Mouse (Mus musculus): Measurements from ENCODE around the gene Lrfn1. TPM values are rescaled to one million over a fixed set of nuclear protein-coding genes. Genes with fewer than 3 reads are reported as not detected.

Lrfn1 gene
- polyA plus RNA-seq, 1 experiment from 2014 or later, result 18.8 TPM

DNA sequence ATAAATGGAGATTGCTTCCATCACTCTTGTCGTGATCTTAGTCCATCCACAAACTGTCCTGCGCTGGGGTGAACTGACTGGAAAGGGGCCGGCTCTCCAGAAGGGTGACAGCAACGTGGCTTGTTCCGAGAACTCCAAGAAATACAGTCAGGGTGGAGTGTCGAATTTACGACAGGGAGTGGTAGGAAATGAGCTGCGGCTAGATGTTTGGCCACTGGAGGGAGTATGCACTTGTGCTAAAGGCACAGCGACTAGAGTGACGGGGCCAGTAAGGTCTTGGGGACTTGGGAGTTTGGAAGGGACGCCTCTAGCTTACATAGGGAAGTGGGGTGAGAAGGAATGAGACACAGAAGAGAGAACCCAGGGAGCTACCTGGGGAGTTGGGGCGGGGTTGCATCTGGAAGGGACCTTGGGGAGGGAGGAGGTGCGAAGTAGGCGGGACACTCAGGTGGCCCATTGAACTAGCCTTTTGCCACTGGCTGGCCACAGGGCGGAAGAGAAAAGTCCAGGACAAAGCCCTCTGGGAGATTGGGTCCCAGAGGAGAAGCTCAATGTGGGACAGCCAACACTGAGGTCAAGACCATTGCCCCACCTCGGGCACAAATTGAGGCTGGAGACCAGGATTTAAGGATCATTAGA, 14.7 kb upstream of the Lrfn1 start, which contains the start of gene Gmfg:
Gene Gmfg, plus strand, starts transcription at position 516 of the 639 bp plus-strand sequence.
- no peaks in the 10 kb centered on the region for H3K9me3 ChIP-seq
- H3K4me1 ChIP-seq, result peaks cover 23% of the 10 kb centered on the region
- H3K9ac ChIP-seq, result peak within 1 kb of the TSS; percentile 53
- no peaks in the 10 kb centered on the region for H3K27me3 ChIP-seq (replicated peaks)
- peak within 1 kb of the TSS; percentile 71 for H3K4me2 ChIP-seq (replicated peaks)
- peaks cover 6% of the 10 kb centered on the region; the same call in 1 of the 2 replicates for H3K36me3 ChIP-seq
- H3K4me3 ChIP-seq, result peak within 1 kb of the TSS; percentile 84
- H3K27ac ChIP-seq, result 0 out of 2 replicates have a peak within 1 kb of the TSS, but pooled peaks have one; percentile 2
- 2% methylated on average over 16 of the region's 16 CpGs for WGBS
- peak; percentile 48 for ATAC-seq (ENCODE audit: low FRiP score, low read depth)

DNA sequence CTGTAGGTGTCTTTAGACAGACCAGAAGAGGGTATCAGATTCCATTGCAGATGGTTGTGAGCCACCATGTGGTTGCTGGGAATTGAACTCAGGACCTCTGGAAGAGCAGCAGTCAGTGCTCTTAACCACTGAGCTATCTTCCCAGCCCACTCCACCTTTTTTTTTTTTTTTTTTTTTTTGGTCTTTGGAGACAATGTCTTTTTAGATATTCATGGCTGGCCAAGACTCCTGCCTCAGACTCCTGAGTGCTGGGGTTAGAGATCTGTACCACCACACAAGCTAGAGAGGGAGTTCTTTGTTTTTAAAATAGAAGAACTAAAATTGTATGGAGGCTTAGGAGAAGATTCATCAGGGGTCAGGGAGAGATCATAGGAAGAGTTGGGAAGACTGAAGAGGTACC, 13.8 kb upstream of the Lrfn1 start:
- H3K4me1 ChIP-seq, result peaks cover 23% of the 10 kb centered on the region
- H3K27ac ChIP-seq, result no peak overlapping the region
- no peak overlapping the region for H3K4me2 ChIP-seq (replicated peaks)
- H3K27me3 ChIP-seq (replicated peaks), result no peaks in the 10 kb centered on the region
- no peak overlapping the region for H3K4me3 ChIP-seq
- no peak overlapping the region for H3K9ac ChIP-seq
- peaks cover 5% of the 10 kb centered on the region; the same call in 1 of the 2 replicates for H3K36me3 ChIP-seq
- no peak for ATAC-seq (ENCODE audit: low FRiP score, low read depth)
- no peaks in the 10 kb centered on the region for H3K9me3 ChIP-seq

DNA sequence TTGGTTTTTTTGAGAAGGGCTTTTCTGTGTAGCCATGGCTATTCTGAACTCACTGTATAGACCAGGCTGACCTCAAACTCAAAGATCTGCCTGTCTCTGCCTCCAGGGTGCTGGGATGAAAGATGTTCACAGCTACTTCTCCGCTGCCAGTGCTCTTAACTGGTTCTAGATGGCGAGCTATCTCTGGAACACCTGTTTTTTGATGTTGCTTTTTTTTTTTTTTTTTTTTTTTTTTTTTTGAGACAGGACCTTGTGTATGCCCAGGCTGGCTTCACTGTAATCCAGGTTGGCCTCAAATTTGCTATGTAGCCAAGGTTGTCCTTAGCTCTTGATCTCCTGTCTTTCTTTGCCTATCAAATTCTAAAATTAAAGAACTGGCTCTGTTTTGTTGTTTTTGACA, 13.0 kb upstream of the Lrfn1 start:
- no peaks in the 10 kb centered on the region for H3K27me3 ChIP-seq (replicated peaks)
- no peak overlapping the region for H3K27ac ChIP-seq
- no peaks in the 10 kb centered on the region for H3K36me3 ChIP-seq
- no peak overlapping the region for H3K4me2 ChIP-seq (replicated peaks)
- no peak for ATAC-seq (ENCODE audit: low FRiP score, low read depth)
- WGBS, result 85% methylated on average over 2 of the region's 2 CpGs
- no peaks in the 10 kb centered on the region for H3K9me3 ChIP-seq
- H3K4me3 ChIP-seq, result no peak overlapping the region
- H3K9ac ChIP-seq, result no peak overlapping the region
- H3K4me1 ChIP-seq, result peaks cover 22% of the 10 kb centered on the region

DNA sequence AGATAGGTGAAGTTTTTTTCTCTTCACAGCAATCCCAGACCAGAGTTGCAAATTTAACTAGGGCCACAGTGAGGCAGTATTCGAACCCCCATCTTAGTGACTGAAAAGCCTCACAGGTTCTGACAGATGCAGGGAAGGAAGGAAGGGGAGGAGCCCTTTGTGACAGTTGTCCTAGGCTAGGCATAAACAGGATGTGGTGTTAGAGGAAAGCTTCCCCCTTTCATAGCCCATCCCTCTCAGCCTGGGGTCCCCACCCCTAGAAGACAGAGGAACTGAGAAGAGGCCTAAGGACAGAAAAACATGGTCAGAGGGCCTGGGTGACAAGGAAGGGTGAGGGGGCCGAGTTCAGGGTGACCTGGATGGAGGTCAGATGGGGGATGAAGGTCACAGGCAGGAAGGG, 11.0 kb upstream of the Lrfn1 start:
- Histone ChIP-seq H3K4me3 (no peak overlapping the region), H3K4me1 (0 out of 2 replicates have a peak, but pooled peaks cover 4% of the 10 kb centered on the region), H3K36me3 (no peaks in the 10 kb centered on the region), H3K27me3 (replicated peaks) (peaks cover 2% of the 10 kb centered on the region; the same call in 1 of the 2 replicates), H3K9ac (no peak overlapping the region), H3K4me2 (replicated peaks) (no peak overlapping the region), H3K9me3 (no peaks in the 10 kb centered on the region), H3K27ac (no peak overlapping the region)
- 51% methylated on average over 2 of the region's 2 CpGs for WGBS
- no peak for ATAC-seq (ENCODE audit: low FRiP score, low read depth)

DNA sequence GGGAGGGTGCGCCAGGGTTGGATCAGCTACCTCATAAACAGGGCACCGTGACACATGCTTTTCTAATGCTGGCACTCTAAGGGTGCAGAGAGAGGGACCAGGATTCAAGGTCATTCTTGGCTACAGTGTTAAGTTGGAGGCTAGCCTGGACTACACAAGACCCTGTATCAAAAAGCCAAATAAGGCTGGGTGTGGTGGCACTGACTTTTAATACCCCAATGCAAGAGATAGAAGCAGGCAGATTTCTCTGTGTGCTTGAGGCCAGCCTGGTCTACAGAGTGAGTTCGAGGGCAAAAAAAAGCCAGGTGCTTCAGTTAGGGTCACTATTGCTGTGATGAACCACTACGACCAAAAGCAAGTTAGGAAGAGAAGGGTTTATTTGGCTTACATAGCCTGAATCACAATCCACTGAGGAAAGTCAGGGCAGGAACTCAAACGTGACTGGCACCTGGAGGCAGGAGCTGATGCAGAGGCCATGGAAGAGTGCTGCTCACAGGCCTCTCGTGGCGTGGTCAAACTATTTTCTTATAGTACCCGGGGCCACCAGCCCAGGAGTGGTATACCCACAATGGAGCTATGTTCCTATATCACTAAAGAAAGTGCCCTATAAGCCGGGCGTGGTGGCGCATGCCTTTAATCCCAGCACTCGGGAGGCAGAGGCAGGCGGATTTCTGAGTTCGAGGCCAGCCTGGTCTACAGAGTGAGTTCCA, 9.8 kb upstream of the Lrfn1 start:
- no peaks in the 10 kb centered on the region for H3K9me3 ChIP-seq
- no peak overlapping the region for H3K9ac ChIP-seq
- WGBS, result 88% methylated on average over 14 of the region's 14 CpGs
- H3K4me1 ChIP-seq, result 0 out of 2 replicates have a peak, but pooled peaks cover 4% of the 10 kb centered on the region
- ATAC-seq (ENCODE audit: low FRiP score, low read depth), result no peak
- peaks cover 4% of the 10 kb centered on the region; the same call in 1 of the 2 replicates for H3K27me3 ChIP-seq (replicated peaks)
- H3K4me3 ChIP-seq, result no peak overlapping the region
- no peak overlapping the region for H3K4me2 ChIP-seq (replicated peaks)
- no peaks in the 10 kb centered on the region for H3K36me3 ChIP-seq
- no peak overlapping the region for H3K27ac ChIP-seq

DNA sequence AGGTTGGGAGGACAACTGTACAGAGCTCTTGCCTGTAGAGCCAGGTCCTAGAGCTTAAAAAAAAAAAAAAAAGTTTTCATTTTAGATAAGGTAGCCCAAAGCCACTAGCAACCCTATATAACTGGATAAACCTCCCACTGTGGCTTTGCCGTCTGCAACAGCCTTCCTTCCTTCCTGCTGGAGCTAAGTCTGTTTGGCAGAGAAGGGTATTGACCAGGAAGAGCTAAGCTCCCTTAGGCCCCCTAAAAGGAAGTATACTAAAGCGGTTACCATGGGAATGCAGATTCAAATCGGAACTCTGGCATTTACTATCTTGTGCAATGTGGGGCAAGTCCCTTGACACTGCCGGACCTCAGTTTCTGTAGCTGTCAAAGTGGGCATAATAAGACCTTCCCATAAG, 9.1 kb upstream of the Lrfn1 start:
- peaks cover 4% of the 10 kb centered on the region; the same call in 1 of the 2 replicates for H3K27me3 ChIP-seq (replicated peaks)
- no peak overlapping the region for H3K4me3 ChIP-seq
- H3K4me1 ChIP-seq, result peaks cover 5% of the 10 kb centered on the region; the same call in 1 of the 2 replicates
- 50% methylated on average over 4 of the region's 4 CpGs for WGBS
- H3K9me3 ChIP-seq, result no peaks in the 10 kb centered on the region
- H3K4me2 ChIP-seq (replicated peaks), result no peak overlapping the region
- H3K9ac ChIP-seq, result no peak overlapping the region
- no peaks in the 10 kb centered on the region for H3K36me3 ChIP-seq
- H3K27ac ChIP-seq, result no peak overlapping the region
- ATAC-seq (ENCODE audit: low FRiP score, low read depth), result no peak

DNA sequence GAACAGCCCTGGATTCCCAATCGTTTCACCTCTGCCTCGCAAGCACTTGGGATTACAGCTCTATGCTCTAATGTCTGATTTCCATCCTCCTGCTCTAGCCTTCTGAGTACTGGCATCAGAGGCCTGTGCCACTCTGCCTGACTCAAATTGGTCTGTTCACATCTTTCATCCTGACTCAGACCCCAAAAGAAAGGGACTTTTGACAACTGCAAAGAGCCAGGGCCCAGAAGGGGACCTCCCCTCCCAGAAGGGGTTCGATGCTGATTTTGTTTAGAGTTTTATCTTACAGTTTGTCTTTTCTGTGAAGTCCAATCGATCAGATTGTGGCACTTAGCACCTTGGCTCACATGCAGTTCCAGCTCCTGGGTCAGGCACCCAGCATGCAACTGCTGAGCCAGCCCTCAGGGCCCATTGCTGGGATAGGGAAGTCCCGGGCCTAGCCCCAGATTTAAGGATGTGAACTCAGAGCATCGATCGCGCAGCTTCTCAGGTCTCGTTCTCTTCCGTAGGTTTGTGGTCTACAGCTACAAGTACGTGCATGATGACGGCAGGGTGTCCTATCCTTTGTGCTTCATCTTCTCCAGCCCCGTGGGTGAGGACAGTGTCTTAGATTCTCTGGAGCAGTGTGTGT, 7.3 kb upstream of the Lrfn1 start:
- H3K4me3 ChIP-seq, result no peak overlapping the region
- 85% methylated on average over 13 of the region's 13 CpGs for WGBS
- no peak overlapping the region for H3K9ac ChIP-seq

DNA sequence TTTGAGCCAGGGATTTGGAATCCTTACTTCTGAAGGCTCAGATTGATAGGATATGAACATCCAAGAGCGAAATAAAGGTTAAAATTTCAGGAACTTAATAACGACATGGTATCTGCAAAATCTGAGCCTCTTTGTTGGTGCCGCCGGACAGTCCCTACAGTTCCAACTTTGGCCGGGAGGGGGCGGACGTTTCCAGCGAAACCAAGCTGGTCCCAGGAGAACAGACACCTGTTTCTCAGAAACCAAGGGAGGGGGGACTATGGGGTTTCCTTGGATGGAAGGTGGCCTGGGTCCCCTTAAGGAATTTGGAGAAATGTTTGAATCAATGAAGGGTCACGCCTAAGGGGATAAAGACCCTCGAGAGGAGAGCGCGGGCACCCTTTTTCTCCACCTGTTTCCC, 5.3 kb upstream of the Lrfn1 start:
- Histone ChIP-seq H3K4me2 (replicated peaks) (no peak overlapping the region), H3K27ac (no peak overlapping the region), H3K27me3 (replicated peaks) (peaks cover 4% of the 10 kb centered on the region; the same call in 1 of the 2 replicates), H3K9me3 (no peaks in the 10 kb centered on the region), H3K4me3 (no peak overlapping the region), H3K4me1 (peaks cover 5% of the 10 kb centered on the region; the same call in 1 of the 2 replicates), H3K36me3 (no peaks in the 10 kb centered on the region), H3K9ac (no peak overlapping the region)
- ATAC-seq (ENCODE audit: low FRiP score, low read depth), result 0 out of 2 replicates have a peak, but pooled peaks have one; percentile 27
- 10% methylated on average over 12 of the region's 12 CpGs for WGBS

More for the DNA sequence above, 7.3 kb upstream of the Lrfn1 start:
- Histone ChIP-seq H3K9me3 (no peaks in the 10 kb centered on the region), H3K27me3 (replicated peaks) (peaks cover 4% of the 10 kb centered on the region; the same call in 1 of the 2 replicates), H3K27ac (no peak overlapping the region), H3K4me1 (peaks cover 5% of the 10 kb centered on the region; the same call in 1 of the 2 replicates), H3K36me3 (no peaks in the 10 kb centered on the region), H3K4me2 (replicated peaks) (no peak overlapping the region)
- no peak for ATAC-seq (ENCODE audit: low FRiP score, low read depth)

DNA sequence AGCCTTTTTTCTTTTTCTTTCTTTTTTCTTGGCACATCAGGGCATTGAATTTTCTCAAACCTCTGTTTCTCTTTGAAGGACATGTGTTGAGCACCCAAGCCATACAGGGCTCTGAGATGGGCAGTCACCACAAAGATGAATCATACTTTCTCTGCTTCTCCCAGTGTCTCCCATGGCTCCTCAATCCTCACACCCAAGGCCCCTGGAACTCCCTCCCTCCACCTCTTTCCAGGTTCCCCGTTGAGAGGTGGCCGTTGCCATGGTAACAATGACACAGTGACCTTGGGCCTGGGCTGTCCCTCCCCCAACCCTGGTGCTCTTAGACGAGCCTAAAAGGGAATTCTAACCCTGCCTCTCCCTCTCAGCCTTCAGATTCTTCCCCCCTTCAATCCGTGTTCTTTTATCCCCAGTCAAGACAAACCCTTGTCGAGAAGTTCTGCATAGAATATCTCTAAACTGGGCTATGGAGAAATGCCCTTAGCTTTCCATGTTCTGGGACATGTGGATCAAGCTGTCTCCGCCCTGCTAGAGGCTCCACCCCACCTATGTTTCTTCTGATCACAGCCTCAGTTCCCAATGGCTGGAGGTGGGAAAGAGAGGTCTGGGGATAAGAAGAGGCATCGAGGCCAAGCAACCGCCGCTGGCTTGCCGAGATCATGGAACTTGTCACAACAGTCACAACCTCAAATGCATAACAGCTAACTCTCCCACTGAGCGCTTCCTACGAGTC, 4.5 kb upstream of the Lrfn1 start:
- ATAC-seq (ENCODE audit: low FRiP score, low read depth), result no peak
- Histone ChIP-seq H3K4me3 (no peak overlapping the region), H3K27ac (no peak overlapping the region), H3K4me1 (peaks cover 5% of the 10 kb centered on the region; the same call in 1 of the 2 replicates), H3K9ac (no peak overlapping the region), H3K9me3 (no peaks in the 10 kb centered on the region), H3K27me3 (replicated peaks) (peaks cover 4% of the 10 kb centered on the region; the same call in 1 of the 2 replicates), H3K36me3 (no peaks in the 10 kb centered on the region), H3K4me2 (replicated peaks) (no peak overlapping the region)
- WGBS, result 14% methylated on average over 12 of the region's 12 CpGs

DNA sequence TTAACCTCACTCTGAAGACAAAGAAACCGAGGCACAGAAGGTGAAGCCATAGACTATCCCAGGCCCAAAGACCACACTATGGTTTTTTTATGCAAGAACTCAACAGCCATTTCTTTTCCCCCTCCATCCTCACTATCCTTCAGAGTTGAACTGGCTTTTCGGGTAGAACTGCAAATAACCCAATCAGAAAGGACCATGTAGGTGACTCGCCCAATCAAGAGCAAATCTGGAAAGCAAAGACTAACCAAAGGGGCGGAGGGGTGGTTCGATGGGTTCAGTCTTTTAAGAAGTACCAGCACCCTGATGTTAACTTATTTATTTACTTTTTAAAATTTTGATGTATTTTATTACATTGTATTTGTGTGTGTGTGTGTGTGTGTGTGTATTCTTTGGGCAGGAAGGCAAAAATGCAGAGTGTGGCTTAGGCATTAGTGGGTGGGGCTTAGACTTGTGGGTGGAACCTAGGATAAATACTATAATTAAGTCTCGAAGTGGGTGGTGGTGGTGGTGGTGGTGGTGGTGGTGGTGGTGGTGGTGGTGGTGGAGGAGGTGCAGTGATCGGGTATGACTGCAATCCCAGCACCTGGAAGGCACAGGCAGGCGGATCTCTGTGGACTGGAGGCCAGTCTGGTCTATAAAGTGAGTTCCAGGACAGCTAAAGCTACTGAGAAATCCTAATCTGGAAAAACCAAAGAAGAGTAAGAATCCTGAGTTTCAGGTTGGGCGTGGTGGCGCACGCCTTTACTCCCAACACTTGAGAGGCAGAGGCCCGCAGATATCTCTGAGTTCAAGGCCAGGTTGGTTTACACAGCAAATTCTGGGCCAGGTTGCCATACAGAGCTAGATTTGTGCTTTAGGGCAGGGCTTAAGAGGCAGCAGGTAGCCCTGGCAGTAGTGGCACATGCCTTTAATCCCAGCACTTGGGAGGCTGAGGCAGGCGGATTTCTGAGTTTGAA, 3.6 kb upstream of the Lrfn1 start:
- H3K4me1 ChIP-seq, result peaks cover 11% of the 10 kb centered on the region
- H3K4me2 ChIP-seq (replicated peaks), result no peak overlapping the region
- no peak overlapping the region for H3K27ac ChIP-seq
- H3K9ac ChIP-seq, result no peak overlapping the region
- WGBS, result 70% methylated on average over 13 of the region's 13 CpGs
- peaks cover 4% of the 10 kb centered on the region; the same call in 1 of the 2 replicates for H3K27me3 ChIP-seq (replicated peaks)
- H3K9me3 ChIP-seq, result no peaks in the 10 kb centered on the region
- H3K4me3 ChIP-seq, result no peak overlapping the region
- ATAC-seq (ENCODE audit: low FRiP score, low read depth), result no peak
- H3K36me3 ChIP-seq, result no peaks in the 10 kb centered on the region

All from neural tube, embryonic 12.5 days (tissue).